Mouse (Mus musculus) neural tube, embryonic 15.5 days (tissue): ENCODE measurements around the gene Upf2. TPM values are rescaled to one million over a fixed set of nuclear protein-coding genes. Genes with fewer than 3 reads are reported as not detected.
"Not testable (repeated sequence)": the region's sequence is repeated elsewhere in the genome, so short reads cannot be mapped to it uniquely, and the experiment has no call there.

ENCODE experiments used
- ATAC-seq: fragments of 200-750 bp; cut with Nextera tagmentation; 2 replicates; pipeline ENCODE4 v1.8.0; 2017; ENCODE audit warnings: mild to moderate bottlenecking, moderate TSS enrichment, moderate library complexity; ENCODE audit not compliant: low FRiP score
- H3K27ac ChIP-seq: fragments of 300-500 bp; sonication (generic); replicated peaks from 2 replicates; pipeline ENCODE4 v1.5.1; 2015; ENCODE audit warnings: mild to moderate bottlenecking, inconsistent platforms
- H3K27me3 ChIP-seq: fragments of 300-500 bp; sonication (generic); replicated peaks from 2 replicates; pipeline ENCODE4 v1.6.1; 2015; ENCODE audit warnings: inconsistent platforms
- H3K36me3 ChIP-seq: fragments of 300-500 bp; sonication (generic); 2 replicates; pipeline ENCODE4 v1.6.1; 2015; ENCODE audit warnings: inconsistent platforms
- H3K4me1 ChIP-seq: fragments of 300-500 bp; sonication (generic); 2 replicates; pipeline ENCODE4 v1.6.1; 2015; ENCODE audit warnings: inconsistent platforms
- H3K4me2 ChIP-seq: fragments of 300-500 bp; sonication (generic); 2 replicates; pipeline ENCODE4 v1.6.1; 2015; ENCODE audit warnings: inconsistent platforms, mild to moderate bottlenecking, moderate library complexity
- H3K4me3 ChIP-seq: fragments of 300-500 bp; sonication (generic); replicated peaks from 2 replicates; pipeline ENCODE4 v1.5.1; 2015; ENCODE audit warnings: mild to moderate bottlenecking, inconsistent platforms
- H3K9ac ChIP-seq: fragments of 300-500 bp; sonication (generic); replicated peaks from 2 replicates; pipeline ENCODE4 v1.6.1; 2015; ENCODE audit warnings: mild to moderate bottlenecking, inconsistent platforms
- H3K9me3 ChIP-seq: fragments of 300-500 bp; sonication (generic); replicated peaks from 2 replicates; pipeline ENCODE4 v1.6.1; 2016; ENCODE audit warnings: inconsistent platforms
- WGBS: fragments of 180-500 bp; shearing (Covaris S2); methylation state at CpG from one replicate; pipeline ENCODE4 v1.1.7; 2015; ENCODE audit warnings: mixed read lengths; 5-methylcytosine and 5-hydroxymethylcytosine counted together
- polyA plus RNA-seq: library from polyadenylated mRNA; unstranded; fragments of >200 nt; fragmentation: Nextera tagmentation; extraction: Ambion mirVana; gene quantifications from 2 replicates; pipeline ENCODE4 v1.2.1, GENCODE M21; 2015

Gene Upf2
- polyA plus RNA-seq, 1 experiment from 2014 or later = 7.3 TPM

DNA sequence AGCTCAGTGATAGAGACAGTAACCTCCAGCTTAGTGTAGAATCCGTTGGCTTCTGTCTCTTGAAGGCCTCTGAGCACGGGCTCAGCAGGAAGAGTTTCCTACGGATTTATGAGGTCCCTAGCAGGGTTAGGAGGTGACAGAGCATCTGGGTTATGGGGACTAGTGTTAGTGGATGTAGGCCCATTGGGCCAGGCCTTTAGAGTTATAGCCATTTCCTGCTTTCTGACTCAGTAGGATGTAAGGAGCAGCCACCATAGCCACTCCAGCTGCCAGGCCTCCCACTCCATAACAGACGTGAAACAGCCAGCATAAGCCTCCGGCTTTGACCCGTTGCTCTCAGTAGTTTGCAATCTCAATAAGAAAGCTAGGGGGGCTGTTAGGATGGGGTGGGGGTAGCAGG, 15.2 kb upstream of the Upf2 start:
- Histone ChIP-seq H3K9me3 (no peaks in the 10 kb centered on the region), H3K36me3 (peaks cover 1% of the 10 kb centered on the region; the same call in 1 of the 2 replicates), H3K27me3 (no peaks in the 10 kb centered on the region), H3K4me3 (no peak overlapping the region), H3K4me2 (no peak overlapping the region), H3K4me1 (peaks cover 7% of the 10 kb centered on the region), H3K27ac (no peak overlapping the region), H3K9ac (no peak overlapping the region)
- 0 out of 2 replicates have a peak, but pooled peaks have one; percentile 31 for ATAC-seq
- WGBS = 71% methylated on average over 6 of the region's 6 CpGs

DNA sequence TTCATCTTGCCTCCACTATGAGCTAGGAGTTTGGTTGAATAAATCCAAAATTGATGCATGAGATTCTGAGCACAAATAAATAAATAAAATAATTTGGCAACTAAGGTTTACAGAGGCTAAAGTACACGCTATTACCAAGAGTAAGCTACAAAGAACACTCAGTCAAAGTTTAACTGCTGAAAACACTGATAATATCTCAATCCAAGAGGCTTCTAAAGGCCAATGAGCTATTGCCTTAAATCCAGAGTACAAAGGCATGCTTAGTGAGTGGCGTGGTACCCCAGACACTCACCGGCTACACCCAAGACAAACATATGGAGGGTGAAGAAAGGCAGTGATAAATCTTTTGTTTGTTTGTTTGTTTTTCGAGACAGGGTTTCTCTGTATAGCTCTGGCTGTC, 14.7 kb upstream of the Upf2 start:
- peaks cover 12% of the 10 kb centered on the region for H3K4me1 ChIP-seq
- WGBS = 78% methylated on average over 4 of the region's 4 CpGs
- H3K4me2 ChIP-seq = no peak overlapping the region
- ATAC-seq = no peak
- H3K27me3 ChIP-seq = no peaks in the 10 kb centered on the region
- H3K9me3 ChIP-seq = no peaks in the 10 kb centered on the region
- H3K4me3 ChIP-seq = no peak overlapping the region
- H3K36me3 ChIP-seq = no peaks in the 10 kb centered on the region
- H3K9ac ChIP-seq = no peak overlapping the region
- H3K27ac ChIP-seq = no peak overlapping the region

DNA sequence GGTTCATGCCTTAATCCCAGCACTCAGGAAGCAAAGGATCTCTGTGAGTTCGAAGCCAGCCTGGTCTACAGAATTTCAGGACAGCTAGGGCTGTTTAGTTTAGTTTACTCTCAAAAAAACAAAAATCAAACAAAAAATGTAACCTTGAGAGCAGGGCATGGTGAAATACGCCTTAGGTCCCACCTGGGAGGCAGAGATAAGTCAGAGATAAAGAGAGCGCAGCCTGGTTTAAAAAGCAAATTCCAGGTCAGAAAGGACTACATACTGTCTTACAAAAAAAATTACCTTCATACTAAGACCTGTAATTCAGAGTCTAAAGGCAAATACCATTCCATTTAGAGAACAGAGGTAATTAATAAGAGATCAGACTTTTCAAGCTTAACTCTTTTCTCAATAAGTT, 11.9 kb upstream of the Upf2 start:
- no peak for ATAC-seq
- 95% methylated on average over 3 of the region's 3 CpGs for WGBS
- Histone ChIP-seq H3K27me3 (no peaks in the 10 kb centered on the region), H3K9me3 (no peaks in the 10 kb centered on the region), H3K27ac (no peak overlapping the region), H3K4me2 (no peak overlapping the region), H3K9ac (no peak overlapping the region), H3K4me1 (peaks cover 27% of the 10 kb centered on the region), H3K4me3 (no peak overlapping the region), H3K36me3 (no peaks in the 10 kb centered on the region)

DNA sequence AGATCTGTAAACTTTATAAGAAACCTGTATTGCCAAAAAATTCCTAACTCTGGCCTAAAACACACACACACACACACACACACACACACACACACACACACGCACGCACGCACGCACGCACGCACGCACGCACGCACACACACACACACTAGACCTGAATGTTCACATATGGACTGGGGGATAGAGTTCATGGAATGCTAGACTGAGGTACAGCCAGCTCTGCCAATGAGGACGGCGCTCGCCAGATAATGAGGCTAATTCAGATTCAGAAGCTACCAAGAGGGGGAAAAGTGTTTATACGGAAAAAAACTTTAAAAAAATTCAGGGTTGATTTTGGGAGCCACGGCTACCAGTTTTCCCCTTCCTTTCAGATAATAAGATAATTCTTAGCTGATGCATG, 11.4 kb upstream of the Upf2 start:
- no peaks in the 10 kb centered on the region for H3K36me3 ChIP-seq
- peaks cover 27% of the 10 kb centered on the region for H3K4me1 ChIP-seq
- no peaks in the 10 kb centered on the region for H3K9me3 ChIP-seq
- no peak overlapping the region for H3K9ac ChIP-seq
- ATAC-seq = no peak
- H3K27me3 ChIP-seq = no peaks in the 10 kb centered on the region
- WGBS = 86% methylated on average over 14 of the region's 14 CpGs
- no peak overlapping the region for H3K4me3 ChIP-seq
- no peak overlapping the region for H3K27ac ChIP-seq
- H3K4me2 ChIP-seq = no peak overlapping the region

DNA sequence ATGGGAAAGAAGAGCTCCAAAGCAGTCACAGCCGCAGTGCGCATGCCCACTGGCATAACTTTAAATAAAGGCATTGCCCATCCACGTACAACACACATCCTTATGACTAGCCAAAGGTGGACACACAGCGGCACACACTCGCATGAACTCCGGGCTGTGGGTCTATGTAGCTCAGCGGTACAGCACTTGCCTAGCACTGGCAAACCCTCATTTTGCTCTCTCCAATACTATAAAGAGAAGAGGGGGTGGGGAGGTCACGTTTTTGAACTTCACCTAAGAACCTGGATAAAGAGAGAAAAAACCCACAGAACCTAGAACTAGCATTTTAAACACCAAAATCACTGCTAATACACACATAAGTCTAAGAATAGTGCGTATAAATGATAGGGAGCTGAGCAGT, 10.3 kb upstream of the Upf2 start:
- no peak overlapping the region for H3K9ac ChIP-seq
- H3K4me3 ChIP-seq = no peak overlapping the region
- H3K9me3 ChIP-seq = no peaks in the 10 kb centered on the region
- H3K36me3 ChIP-seq = no peaks in the 10 kb centered on the region
- peaks cover 27% of the 10 kb centered on the region for H3K4me1 ChIP-seq
- 96% methylated on average over 9 of the region's 9 CpGs for WGBS
- no peak overlapping the region for H3K4me2 ChIP-seq
- no peak overlapping the region for H3K27ac ChIP-seq
- H3K27me3 ChIP-seq = no peaks in the 10 kb centered on the region
- ATAC-seq = no peak

DNA sequence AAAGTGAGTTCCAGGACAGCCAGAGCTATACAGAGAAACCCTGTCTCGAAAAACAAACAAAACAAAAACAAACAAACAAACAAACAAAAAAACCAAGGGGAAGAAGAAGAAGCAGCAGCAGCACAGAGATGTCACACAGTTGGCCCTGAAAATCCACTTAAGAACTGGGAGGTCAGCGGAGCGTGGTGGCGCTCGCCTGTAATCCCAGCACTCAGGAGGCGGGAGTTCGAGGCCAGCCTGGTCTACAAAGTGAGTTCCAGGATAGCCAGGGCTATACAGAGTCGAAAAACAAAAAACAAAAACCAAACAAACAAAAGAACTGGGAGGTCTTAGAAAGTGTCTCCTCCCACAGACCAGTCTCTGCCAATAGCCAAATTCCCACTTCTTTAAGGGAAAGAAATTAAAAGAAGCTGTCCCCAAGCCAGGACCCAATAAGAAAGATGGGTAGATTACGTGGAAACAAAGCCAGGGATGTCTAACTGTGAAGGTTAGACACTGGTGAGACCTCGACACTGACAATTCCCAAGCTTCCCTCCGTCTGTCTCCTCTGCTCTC, 9.3 kb upstream of the Upf2 start:
- Histone ChIP-seq H3K9ac (peak overlapping the region; percentile 73), H3K27me3 (no peaks in the 10 kb centered on the region), H3K4me3 (peak overlapping the region; percentile 69), H3K4me2 (peak overlapping the region; percentile 66), H3K4me1 (peaks cover 27% of the 10 kb centered on the region), H3K27ac (peak overlapping the region; percentile 66; the same call in 1 of the 2 replicates), H3K9me3 (no peaks in the 10 kb centered on the region), H3K36me3 (no peaks in the 10 kb centered on the region)
- ATAC-seq = 0 out of 2 replicates have a peak, but pooled peaks have one; percentile 30
- WGBS = 60% methylated on average over 11 of the region's 11 CpGs

DNA sequence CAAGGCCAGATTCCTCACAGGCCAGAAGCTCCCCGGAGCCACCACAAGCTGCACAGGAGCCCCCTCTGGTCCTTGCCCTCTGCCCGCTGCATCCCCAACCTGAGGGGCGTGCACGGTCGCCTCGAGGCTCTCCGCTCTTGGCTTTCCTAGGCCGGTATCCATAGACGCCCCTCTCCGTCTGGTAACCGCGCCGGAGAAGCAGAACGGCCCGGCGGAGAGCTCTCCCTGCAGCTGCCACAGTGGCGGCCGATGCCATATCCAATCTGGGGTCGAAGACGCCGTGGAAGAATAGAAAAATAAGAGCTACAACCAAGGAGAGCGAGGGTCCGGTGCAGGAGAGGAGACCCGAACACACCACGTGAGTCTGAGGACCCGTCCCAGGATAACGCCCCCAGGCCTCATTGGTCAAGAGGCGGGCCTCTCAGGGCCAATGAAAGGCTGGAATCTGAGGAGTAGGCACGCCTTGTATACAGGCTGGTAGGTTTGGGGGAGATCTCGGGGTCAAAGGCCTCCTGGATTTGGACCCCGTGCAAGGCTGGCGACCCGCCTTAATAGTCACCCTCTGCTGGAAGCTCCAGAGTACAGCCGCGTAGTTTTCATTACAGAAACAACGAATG, 8.7 kb upstream of the Upf2 start, which contains the start of gene Dhtkd1:
TSS of gene Dhtkd1 (minus strand) at position 377 of the 617 bp plus-strand sequence.
- ATAC-seq = peak; percentile 96
- H3K4me2 ChIP-seq = peak within 1 kb of the TSS; percentile 66
- peak within 1 kb of the TSS; percentile 69 for H3K4me3 ChIP-seq
- no peaks in the 10 kb centered on the region for H3K27me3 ChIP-seq
- H3K9me3 ChIP-seq = no peaks in the 10 kb centered on the region
- under 1% methylated on average over 36 of the region's 36 CpGs for WGBS
- H3K4me1 ChIP-seq = peaks cover 27% of the 10 kb centered on the region
- peak within 1 kb of the TSS; percentile 66 for H3K27ac ChIP-seq
- H3K9ac ChIP-seq = peak within 1 kb of the TSS; percentile 73
- H3K36me3 ChIP-seq = no peaks in the 10 kb centered on the region

DNA sequence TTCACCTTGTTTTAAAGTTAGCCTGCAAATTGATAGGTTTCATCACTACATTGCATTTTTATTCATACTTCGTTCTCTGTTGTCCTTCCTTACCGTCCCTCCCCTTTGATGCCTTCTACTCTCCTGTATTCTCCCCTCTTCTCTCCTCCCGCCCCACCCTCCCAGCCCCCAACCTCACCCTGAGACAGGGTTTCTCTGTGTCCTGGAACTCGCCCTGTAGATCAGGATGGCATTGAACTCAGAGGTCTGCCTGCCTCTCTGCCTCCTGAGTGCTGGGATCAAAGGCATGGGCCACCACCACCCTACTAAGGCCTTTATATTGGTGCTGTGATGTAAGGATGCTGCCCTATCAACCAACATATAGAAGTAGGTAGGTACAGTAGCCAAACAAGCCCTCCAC, 8.2 kb upstream of the Upf2 start:
- ATAC-seq = peak; percentile 15
- Histone ChIP-seq H3K4me1 (peaks cover 27% of the 10 kb centered on the region), H3K9ac (no peak overlapping the region; the same call in 1 of the 2 replicates), H3K27ac (no peak overlapping the region), H3K4me3 (peak overlapping the region; percentile 69), H3K36me3 (no peaks in the 10 kb centered on the region), H3K9me3 (no peaks in the 10 kb centered on the region), H3K4me2 (peak overlapping the region; percentile 66), H3K27me3 (no peaks in the 10 kb centered on the region)
- WGBS = 44% methylated on average over 4 of the region's 4 CpGs

DNA sequence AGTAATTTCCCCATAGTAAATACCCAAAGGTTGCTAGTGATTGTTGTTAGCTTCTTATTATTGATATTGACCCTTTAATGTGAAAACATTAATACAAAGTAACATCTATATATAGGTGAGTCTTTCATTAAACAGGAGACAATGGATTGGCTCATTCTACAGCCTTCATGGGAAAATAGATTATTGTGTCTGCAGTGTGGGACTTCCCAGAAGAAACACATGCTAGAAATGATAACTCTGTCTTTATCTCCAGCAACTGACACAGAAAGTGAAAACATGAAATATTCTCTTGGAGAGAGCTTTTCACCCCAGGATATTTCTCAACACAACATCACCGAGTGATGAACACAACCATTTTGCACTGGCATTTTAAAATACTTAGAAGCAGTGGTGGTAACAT, 5.6 kb upstream of the Upf2 start:
- no peaks in the 10 kb centered on the region for H3K27me3 ChIP-seq
- H3K4me3 ChIP-seq = no peak overlapping the region
- no peaks in the 10 kb centered on the region for H3K36me3 ChIP-seq
- 88% methylated on average over 1 of the region's 1 CpGs for WGBS
- no peak overlapping the region for H3K9ac ChIP-seq
- H3K4me1 ChIP-seq = peaks cover 30% of the 10 kb centered on the region
- no peak overlapping the region for H3K27ac ChIP-seq
- H3K4me2 ChIP-seq = no peak overlapping the region
- ATAC-seq = no peak
- H3K9me3 ChIP-seq = no peaks in the 10 kb centered on the region

DNA sequence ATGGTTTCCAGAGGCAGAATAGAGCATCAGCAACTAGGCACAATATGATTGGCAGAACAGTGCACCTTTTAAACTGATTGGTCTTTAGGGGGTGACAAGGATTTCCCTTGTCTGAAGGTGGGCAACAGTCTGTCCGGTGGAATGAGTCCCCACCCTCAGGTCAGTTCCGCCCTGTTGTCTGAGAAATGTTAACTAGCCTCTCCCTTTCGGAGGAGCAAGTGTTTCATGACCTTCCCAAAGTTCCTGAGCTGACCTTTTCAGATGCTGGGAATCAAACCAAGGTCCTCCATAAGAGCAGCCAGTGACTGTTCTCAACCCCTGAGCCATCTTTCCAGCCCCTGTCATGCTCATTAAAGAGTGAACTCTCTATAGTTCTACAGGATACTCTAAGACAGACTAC, 4.4 kb upstream of the Upf2 start:
- Histone ChIP-seq H3K9ac (no peak overlapping the region), H3K27me3 (no peaks in the 10 kb centered on the region), H3K4me1 (peaks cover 17% of the 10 kb centered on the region), H3K36me3 (no peaks in the 10 kb centered on the region), H3K9me3 (no peaks in the 10 kb centered on the region), H3K27ac (no peak overlapping the region), H3K4me2 (no peak overlapping the region), H3K4me3 (no peak overlapping the region)
- WGBS = 93% methylated on average over 3 of the region's 3 CpGs
- ATAC-seq = no peak

DNA sequence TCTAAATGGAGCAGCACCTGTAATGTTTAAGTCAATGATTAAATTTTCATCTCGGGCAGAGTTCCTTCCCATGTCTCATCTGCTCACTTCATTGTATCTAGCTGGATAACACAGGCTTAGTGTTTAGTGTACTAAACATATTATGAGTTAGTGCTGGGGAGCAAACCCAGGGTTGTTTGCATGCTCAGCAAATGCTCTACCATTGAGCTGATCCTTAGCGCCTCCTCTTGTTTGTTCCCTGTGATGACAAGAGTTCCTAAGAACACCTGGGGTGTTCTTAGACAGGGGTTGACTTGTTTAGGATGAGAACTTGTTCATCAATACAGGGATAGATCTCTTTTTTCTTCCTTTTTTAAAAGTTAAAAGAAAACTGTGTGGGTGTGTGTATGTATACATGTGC, 2.3 kb upstream of the Upf2 start:
- no peaks in the 10 kb centered on the region for H3K9me3 ChIP-seq
- no peaks in the 10 kb centered on the region for H3K27me3 ChIP-seq
- no peak overlapping the region for H3K4me2 ChIP-seq
- peaks cover 14% of the 10 kb centered on the region for H3K4me1 ChIP-seq
- H3K27ac ChIP-seq = no peak overlapping the region
- no peak overlapping the region for H3K4me3 ChIP-seq
- H3K9ac ChIP-seq = no peak overlapping the region
- no peak for ATAC-seq
- whole genome bisulfite sequencing = 98% methylated on average over 2 of the region's 2 CpGs
- no peaks in the 10 kb centered on the region for H3K36me3 ChIP-seq

DNA sequence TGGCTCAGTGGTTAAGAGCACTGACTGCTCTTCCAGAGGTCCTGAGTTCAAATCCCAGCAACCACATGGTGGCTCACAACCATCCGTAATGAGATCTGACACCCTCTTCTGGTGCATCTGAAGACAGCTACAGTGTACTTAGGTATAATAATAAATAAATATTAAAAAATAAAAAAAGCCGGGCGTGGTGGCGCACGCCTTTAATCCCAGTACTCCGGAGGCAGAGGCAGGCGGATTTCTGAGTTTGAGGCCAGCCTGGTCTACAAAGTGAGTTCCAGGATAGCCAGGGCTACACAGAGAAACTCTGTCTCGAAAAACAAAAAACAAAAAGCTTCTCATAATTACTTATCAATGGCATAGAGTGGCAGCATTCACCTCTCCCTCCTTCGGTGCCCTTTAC, 1.4 kb upstream of the Upf2 start:
- not testable (repeated sequence) for H3K27me3 ChIP-seq, H3K36me3 ChIP-seq, H3K27ac ChIP-seq, H3K9ac ChIP-seq, H3K9me3 ChIP-seq, ATAC-seq
- Histone ChIP-seq H3K4me3 (peak overlapping the region; percentile 83), H3K4me2 (peak overlapping the region; percentile 86), H3K4me1 (peaks cover 14% of the 10 kb centered on the region)
- WGBS = 98% methylated on average over 9 of the region's 9 CpGs
